Mouse (Mus musculus) midbrain, embryonic 12.5 days (tissue): ENCODE measurements around the gene Srsf10. TPM values are rescaled to one million over a fixed set of nuclear protein-coding genes. Genes with fewer than 3 reads are reported as not detected.

ENCODE experiments used
- ATAC-seq: fragments of 200-750 bp; cut with Nextera tagmentation; 2 replicates; pipeline ENCODE4 v1.8.0; 2017; ENCODE audit warnings: low read depth, moderate TSS enrichment, moderate library complexity; ENCODE audit not compliant: low FRiP score
- H3K27ac ChIP-seq: fragments of 300-500 bp; sonication (generic); replicated peaks from 2 replicates; pipeline ENCODE4 v1.5.1; 2016; ENCODE audit warnings: mild to moderate bottlenecking
- H3K27me3 ChIP-seq: fragments of 300-500 bp; sonication (generic); 2 replicates; pipeline ENCODE4 v1.6.1; 2016; ENCODE audit warnings: mild to moderate bottlenecking
- H3K36me3 ChIP-seq: fragments of 300-500 bp; sonication (generic); 2 replicates; pipeline ENCODE4 v1.6.1; 2016
- H3K4me1 ChIP-seq: fragments of 300-500 bp; sonication (generic); 2 replicates; pipeline ENCODE4 v1.6.1; 2016
- H3K4me2 ChIP-seq: fragments of 300-500 bp; sonication (generic); replicated peaks from 2 replicates; pipeline ENCODE4 v1.6.1; 2016; ENCODE audit warnings: mild to moderate bottlenecking, moderate library complexity
- H3K4me3 ChIP-seq: fragments of 300-500 bp; sonication (generic); 2 replicates; pipeline ENCODE4 v1.5.1; 2016; ENCODE audit warnings: mild to moderate bottlenecking
- H3K9ac ChIP-seq: fragments of 300-500 bp; sonication (generic); replicated peaks from 2 replicates; pipeline ENCODE4 v1.6.1; 2016; ENCODE audit warnings: mild to moderate bottlenecking, moderate library complexity
- H3K9me3 ChIP-seq: fragments of 300-500 bp; sonication (generic); 2 replicates; pipeline ENCODE4 v1.6.1; 2016; ENCODE audit warnings: mild to moderate bottlenecking
- WGBS: fragments of 180-500 bp; shearing (Covaris S2); methylation state at CpG from one replicate; pipeline ENCODE4 v1.1.7; 2016; 5-methylcytosine and 5-hydroxymethylcytosine counted together
- polyA plus RNA-seq: library from polyadenylated mRNA; unstranded; fragments of >200 nt; fragmentation: Nextera tagmentation; extraction: Ambion mirVana; gene quantifications from 2 replicates; pipeline ENCODE4 v1.2.1, GENCODE M21; 2016

Gene Srsf10
- polyA plus RNA-seq, 1 experiment from 2014 or later = 351 TPM

DNA sequence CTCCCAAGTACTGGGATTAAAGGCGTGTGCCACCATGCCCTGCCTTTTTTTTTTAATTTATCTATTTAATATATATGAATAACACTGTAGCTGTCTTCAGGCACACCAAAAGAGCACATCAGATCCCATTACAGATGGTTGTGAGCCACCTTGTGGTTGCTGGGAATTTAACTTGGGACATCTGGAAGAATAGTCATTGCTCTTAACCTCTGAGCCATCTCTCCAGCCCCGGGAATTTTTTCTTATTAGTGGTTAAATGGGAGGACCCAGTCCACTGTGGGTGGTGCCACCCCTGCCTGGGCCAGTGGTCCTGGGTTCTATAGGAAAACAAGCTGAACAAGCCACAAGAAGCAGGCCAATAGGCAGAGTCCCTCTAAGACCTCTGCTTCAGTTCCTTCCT is 22.2 kb downstream of the Srsf10 start:
- Histone ChIP-seq H3K27ac (no peak overlapping the region), H3K9ac (no peak overlapping the region), H3K4me2 (no peak overlapping the region), H3K9me3 (no peaks in the 10 kb centered on the region), H3K4me1 (peaks cover 33% of the 10 kb centered on the region), H3K4me3 (no peak overlapping the region), H3K36me3 (no peaks in the 10 kb centered on the region), H3K27me3 (no peaks in the 10 kb centered on the region)
- WGBS = 69% methylated on average over 2 of the region's 2 CpGs
- no peak for ATAC-seq

DNA sequence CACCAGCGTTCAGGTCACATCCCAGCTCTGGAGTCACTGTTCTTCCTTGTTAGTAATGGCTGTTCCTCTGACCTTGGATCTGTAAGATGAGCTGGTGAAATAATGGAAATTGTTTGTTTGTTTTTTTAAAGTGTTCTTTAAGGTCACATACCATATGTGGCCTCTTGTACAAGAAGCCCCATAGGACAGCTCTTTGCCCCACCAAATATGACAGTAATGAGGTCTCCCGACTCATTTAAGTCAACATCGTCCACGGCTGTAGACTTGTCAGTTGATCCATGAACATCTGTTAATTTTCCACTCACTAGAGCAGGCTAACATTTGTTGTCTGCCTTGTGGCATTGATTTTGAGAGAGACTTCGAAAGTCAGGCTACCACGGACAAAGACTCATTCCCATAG is 23.5 kb downstream of the Srsf10 start:
- 68% methylated on average over 6 of the region's 6 CpGs for WGBS
- Histone ChIP-seq H3K4me1 (peaks cover 36% of the 10 kb centered on the region), H3K9me3 (no peaks in the 10 kb centered on the region), H3K9ac (no peak overlapping the region), H3K27me3 (no peaks in the 10 kb centered on the region), H3K4me3 (no peak overlapping the region), H3K36me3 (no peaks in the 10 kb centered on the region), H3K4me2 (no peak overlapping the region), H3K27ac (no peak overlapping the region)
- no peak for ATAC-seq

DNA sequence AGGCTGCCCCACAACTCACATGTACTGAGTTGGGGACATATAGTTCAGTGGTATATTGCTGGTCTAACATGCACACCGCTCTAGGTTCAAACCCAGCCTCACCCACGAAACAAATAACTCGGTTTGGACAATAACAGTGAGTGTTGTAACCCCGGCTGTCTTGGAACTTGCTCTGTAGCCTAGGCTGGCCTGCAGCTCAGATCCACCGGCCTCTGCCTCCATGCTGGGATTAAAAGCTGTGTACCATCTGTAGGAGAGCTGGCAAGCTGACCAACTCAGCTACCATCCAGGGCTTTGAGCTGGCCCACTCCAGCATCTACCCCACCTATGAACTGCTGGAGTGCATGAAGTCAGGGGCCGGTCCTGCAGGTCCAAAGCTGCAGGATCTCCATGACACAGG is 24.5 kb downstream of the Srsf10 start:
- Histone ChIP-seq H3K9ac (no peak overlapping the region), H3K27ac (no peak overlapping the region), H3K4me1 (peaks cover 26% of the 10 kb centered on the region), H3K4me3 (no peak overlapping the region), H3K27me3 (no peaks in the 10 kb centered on the region), H3K9me3 (no peaks in the 10 kb centered on the region), H3K4me2 (no peak overlapping the region), H3K36me3 (no peaks in the 10 kb centered on the region)
- WGBS = 90% methylated on average over 6 of the region's 6 CpGs
- ATAC-seq = no peak

DNA sequence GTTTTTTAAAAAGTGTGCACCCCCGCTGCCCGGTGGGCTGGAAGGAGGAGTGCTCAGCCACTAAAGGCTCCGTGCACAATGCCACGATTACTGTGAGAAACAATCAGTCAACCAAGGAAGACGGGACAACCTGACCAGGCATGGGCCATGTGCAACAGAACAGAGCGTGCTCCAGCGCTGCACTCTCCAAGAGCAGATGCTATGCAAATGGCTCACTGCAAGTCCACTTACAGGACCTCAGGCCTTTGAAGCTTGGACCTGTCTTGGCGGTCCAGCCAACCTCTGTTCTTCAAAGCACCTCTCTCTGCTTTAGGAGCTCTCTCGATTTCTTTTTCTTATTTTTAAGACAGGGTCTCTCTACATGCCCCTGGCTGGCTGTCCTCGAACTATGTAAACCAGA is 25.0 kb downstream of the Srsf10 start:
- no peak for ATAC-seq
- H3K4me1 ChIP-seq = peaks cover 20% of the 10 kb centered on the region
- H3K4me2 ChIP-seq = no peak overlapping the region
- H3K27ac ChIP-seq = no peak overlapping the region
- no peaks in the 10 kb centered on the region for H3K36me3 ChIP-seq
- H3K9ac ChIP-seq = no peak overlapping the region
- 86% methylated on average over 10 of the region's 10 CpGs for WGBS
- H3K27me3 ChIP-seq = no peaks in the 10 kb centered on the region
- H3K4me3 ChIP-seq = no peak overlapping the region
- no peaks in the 10 kb centered on the region for H3K9me3 ChIP-seq

DNA sequence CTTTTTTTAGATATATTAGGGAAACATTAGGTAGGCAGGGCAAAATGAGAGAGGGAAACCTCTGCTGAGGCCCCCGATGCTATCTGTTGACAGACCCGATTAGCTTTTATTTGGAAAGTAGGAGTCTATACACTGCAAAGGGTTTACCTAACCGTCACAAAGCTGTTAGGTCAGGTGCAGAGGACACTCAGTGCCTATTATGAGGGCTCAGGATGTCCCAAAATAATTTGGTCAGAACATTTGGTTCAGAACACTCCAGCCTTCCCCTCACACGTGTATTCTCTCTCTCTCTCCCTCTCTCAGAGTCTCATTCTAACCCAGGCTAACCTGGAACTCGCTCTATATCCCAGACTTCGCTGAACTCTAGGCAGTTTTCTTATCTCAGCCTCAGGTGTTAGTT is 26.5 kb downstream of the Srsf10 start:
- no peak overlapping the region for H3K9ac ChIP-seq
- H3K4me2 ChIP-seq = no peak overlapping the region
- H3K36me3 ChIP-seq = no peaks in the 10 kb centered on the region
- no peak for ATAC-seq
- H3K9me3 ChIP-seq = no peaks in the 10 kb centered on the region
- H3K27ac ChIP-seq = no peak overlapping the region
- no peaks in the 10 kb centered on the region for H3K27me3 ChIP-seq
- 78% methylated on average over 6 of the region's 6 CpGs for WGBS
- H3K4me1 ChIP-seq = peaks cover 6% of the 10 kb centered on the region
- H3K4me3 ChIP-seq = no peak overlapping the region

DNA sequence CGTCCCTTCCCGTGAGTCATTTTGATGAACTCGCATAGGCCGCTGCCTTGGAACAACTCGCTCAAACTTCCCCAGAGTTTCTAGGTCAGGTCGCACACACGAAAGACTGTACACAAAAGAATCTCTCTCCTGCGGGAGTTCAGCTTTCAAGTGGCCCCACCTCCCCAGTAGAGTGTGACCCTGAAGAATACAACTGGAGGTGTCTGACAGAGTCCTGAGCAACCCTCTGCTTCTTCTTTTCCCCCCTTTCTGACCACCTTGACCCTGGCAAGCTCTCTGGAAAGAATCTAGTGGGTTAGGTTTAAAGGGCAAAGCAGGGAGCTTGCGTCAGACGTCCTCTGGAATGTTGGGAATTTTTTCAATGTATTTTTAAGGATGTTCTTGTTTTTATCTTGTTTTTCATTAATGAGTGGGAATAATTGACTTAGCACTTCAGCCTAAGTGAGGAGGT is 27.9 kb downstream of the Srsf10 start:
- peaks cover 5% of the 10 kb centered on the region; the same call in 1 of the 2 replicates for H3K4me1 ChIP-seq
- H3K9ac ChIP-seq = no peak overlapping the region
- H3K9me3 ChIP-seq = no peaks in the 10 kb centered on the region
- H3K27ac ChIP-seq = no peak overlapping the region
- H3K4me3 ChIP-seq = no peak overlapping the region
- H3K36me3 ChIP-seq = no peaks in the 10 kb centered on the region
- ATAC-seq = no peak
- H3K4me2 ChIP-seq = no peak overlapping the region
- WGBS = 49% methylated on average over 10 of the region's 10 CpGs
- no peaks in the 10 kb centered on the region for H3K27me3 ChIP-seq

DNA sequence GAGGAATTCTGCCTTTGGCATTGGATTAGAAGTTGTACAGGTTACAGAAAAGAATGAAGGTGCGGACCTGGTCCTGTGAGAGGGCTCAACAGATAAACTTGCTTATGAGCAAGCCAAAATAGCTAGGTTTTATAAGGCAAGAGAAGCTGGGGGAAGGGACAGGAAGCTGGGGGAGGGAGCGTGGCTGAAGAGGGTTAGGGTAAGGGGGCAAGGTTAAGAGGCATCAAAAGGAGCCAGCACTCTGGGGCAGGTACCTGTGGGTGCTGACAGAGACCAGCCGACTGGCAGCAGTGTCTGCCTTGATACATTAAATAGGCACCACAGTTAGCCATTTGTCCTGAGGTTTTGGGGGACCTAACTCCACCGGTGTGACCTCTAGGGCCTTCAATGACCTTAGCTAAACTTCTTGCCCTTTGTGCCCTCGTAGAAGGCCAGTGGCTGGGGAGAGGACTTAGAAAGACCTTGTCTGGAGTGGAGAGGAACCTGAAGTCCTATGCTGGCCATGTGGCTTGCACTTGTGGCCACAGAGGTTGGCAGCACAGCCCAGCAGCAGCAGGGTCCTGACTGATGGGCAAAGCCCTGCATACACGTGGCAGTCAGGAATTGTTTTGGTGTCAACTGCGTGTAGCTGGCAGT is 28.5 kb downstream of the Srsf10 start:
- no peak overlapping the region for H3K27ac ChIP-seq
- no peaks in the 10 kb centered on the region for H3K27me3 ChIP-seq
- WGBS = 65% methylated on average over 7 of the region's 7 CpGs
- H3K4me3 ChIP-seq = no peak overlapping the region
- no peaks in the 10 kb centered on the region for H3K9me3 ChIP-seq
- no peak for ATAC-seq
- no peak overlapping the region for H3K9ac ChIP-seq
- no peak overlapping the region for H3K4me2 ChIP-seq
- H3K4me1 ChIP-seq = peaks cover 5% of the 10 kb centered on the region; the same call in 1 of the 2 replicates
- no peaks in the 10 kb centered on the region for H3K36me3 ChIP-seq

DNA sequence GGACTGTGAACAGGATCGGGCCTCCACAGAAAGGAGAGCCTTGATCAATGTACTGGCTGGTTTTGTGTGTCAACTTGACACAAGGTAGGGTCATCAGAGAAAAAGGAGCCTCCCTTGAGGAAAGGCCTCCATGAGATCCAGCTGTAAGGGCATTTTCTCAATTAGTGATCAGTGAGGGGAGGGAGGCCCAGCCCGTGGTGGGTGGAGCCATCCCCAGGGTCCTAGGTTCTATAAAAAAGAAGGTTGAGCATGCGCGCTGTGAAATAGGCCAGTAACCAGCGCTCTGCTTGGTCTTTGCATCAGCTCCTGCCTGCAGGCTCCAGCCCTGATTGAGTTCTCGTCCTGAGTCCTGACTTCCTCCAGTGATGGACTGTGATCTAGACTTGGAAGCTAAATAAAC is 29.0 kb downstream of the Srsf10 start:
- H3K4me3 ChIP-seq = no peak overlapping the region
- no peak overlapping the region for H3K27ac ChIP-seq
- no peaks in the 10 kb centered on the region for H3K36me3 ChIP-seq
- no peak for ATAC-seq
- peaks cover 5% of the 10 kb centered on the region; the same call in 1 of the 2 replicates for H3K4me1 ChIP-seq
- no peak overlapping the region for H3K9ac ChIP-seq
- no peaks in the 10 kb centered on the region for H3K27me3 ChIP-seq
- 60% methylated on average over 6 of the region's 6 CpGs for WGBS
- no peak overlapping the region for H3K4me2 ChIP-seq
- H3K9me3 ChIP-seq = no peaks in the 10 kb centered on the region

DNA sequence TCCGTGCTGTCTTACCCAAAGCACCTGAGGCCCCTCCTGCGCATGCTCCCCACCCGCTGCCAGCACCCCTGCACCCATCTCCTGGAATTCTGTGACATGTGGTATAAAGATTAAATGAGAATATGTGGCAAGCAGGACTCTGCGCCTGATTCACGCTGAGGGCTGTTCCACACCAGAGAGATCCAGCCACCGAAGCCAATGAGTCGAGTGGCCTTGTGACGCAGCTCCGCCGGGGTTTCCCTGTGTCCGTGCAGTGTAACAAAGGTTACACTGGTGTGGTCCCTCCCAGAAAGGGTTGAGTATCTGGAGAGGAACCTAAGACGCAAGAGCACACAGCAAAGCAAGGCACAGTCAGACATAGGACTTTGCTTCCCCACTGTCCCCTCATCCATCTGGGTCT is 30.1 kb downstream of the Srsf10 start:
- Histone ChIP-seq H3K4me3 (no peak overlapping the region), H3K27me3 (no peaks in the 10 kb centered on the region), H3K4me2 (no peak overlapping the region), H3K36me3 (no peaks in the 10 kb centered on the region), H3K27ac (no peak overlapping the region), H3K9ac (no peak overlapping the region), H3K4me1 (peaks cover 5% of the 10 kb centered on the region; the same call in 1 of the 2 replicates), H3K9me3 (no peaks in the 10 kb centered on the region)
- WGBS = 93% methylated on average over 12 of the region's 12 CpGs
- ATAC-seq = no peak

DNA sequence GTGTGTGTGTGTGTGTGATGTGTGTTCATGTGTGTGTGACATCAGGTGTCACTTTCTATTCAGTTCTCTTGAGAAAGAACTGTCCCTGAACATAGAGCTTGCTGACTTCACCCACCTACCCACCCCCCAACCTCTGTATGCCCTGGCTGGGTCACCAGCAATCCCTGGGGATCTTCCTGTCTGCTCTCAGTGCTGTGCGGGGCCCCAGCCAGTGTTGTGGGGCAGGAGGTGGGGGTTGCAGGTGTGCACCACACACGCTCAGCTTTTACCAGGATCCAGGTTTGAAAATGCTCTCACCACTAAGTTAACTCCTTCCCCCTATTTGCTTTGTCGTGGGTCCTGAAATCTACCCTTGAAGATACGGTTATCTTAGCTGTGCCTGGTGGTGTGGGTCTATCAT is 30.6 kb downstream of the Srsf10 start:
- Histone ChIP-seq H3K4me3 (no peak overlapping the region), H3K4me2 (no peak overlapping the region), H3K4me1 (peaks cover 5% of the 10 kb centered on the region; the same call in 1 of the 2 replicates), H3K27me3 (no peaks in the 10 kb centered on the region), H3K9ac (no peak overlapping the region), H3K36me3 (no peaks in the 10 kb centered on the region), H3K9me3 (no peaks in the 10 kb centered on the region), H3K27ac (no peak overlapping the region)
- 89% methylated on average over 4 of the region's 4 CpGs for WGBS
- no peak for ATAC-seq

DNA sequence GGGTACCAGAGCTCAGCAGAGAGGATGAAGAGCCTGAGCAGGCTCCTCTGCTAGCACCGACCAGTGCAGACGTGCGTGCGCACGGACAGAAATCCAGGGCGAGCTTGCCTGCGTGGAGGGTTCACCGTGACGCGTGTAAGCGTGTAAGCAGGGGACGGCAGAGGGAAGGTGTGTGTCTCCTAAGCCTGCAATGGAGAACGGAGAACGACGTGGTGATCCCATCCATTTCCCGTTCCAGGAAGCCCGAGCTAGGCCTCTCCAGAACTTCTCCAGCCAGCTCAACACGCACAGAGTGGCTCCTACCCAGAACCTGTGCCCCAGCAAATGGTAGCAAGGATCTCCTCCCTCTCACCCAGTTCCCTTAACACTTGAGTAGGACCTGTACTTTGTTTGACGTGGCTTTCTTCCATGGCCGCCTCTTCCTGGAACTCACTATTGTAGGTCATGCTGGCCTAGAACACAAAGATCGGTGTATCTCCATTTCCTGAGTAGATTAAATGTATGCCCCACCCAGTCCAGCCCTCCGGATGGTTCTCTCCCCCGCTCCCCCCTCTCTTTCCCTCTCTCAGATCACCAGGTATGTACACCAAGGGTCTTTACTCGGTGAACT is 33.0 kb downstream of the Srsf10 start:
- Histone ChIP-seq H3K27ac (no peak overlapping the region), H3K4me3 (no peak overlapping the region), H3K36me3 (no peaks in the 10 kb centered on the region), H3K4me2 (no peak overlapping the region), H3K27me3 (no peaks in the 10 kb centered on the region), H3K9ac (no peak overlapping the region), H3K4me1 (no peaks in the 10 kb centered on the region), H3K9me3 (no peaks in the 10 kb centered on the region)
- WGBS = 94% methylated on average over 24 of the region's 24 CpGs
- ATAC-seq = no peak

DNA sequence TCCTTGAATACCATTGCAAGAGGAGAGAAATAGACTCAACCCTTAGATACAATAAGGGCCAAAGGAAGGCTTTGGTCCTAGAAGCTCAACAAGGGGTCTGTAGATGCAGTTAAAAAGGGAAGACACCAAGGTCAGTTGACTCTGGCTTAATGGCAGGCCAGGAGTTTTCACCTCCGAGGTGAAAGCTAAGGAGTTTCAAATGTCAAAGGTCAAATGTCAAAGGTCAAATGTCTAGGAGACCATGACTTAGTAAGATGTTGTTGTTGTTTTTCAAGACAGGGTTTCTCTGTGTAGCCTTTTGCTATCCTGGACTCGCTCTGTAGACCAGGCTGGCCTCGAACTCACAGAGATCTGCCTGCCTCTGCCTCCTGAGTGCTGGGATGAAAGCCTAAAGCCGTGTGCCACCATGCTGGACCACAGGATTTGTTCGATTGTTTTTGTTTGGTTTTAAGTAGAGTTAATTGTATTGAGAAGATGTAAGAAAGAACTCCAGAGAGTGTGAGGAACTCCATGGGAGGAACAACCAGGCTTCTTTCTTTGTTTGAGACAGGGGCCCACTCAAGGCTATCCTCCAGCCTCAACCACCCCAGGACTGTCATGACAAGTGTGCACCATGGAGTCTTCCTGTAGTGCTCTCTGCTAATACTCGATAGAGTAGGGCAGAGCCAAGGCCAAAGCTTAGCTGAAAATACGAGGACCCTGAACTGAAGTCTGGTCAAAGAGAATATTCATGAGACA is 33.8 kb downstream of the Srsf10 start:
- no peaks in the 10 kb centered on the region for H3K27me3 ChIP-seq
- 82% methylated on average over 7 of the region's 7 CpGs for WGBS

More for the DNA sequence above, 33.8 kb downstream of the Srsf10 start:
- no peak overlapping the region for H3K4me2 ChIP-seq
- ATAC-seq = no peak
- H3K36me3 ChIP-seq = no peaks in the 10 kb centered on the region
- H3K9me3 ChIP-seq = no peaks in the 10 kb centered on the region
- H3K9ac ChIP-seq = no peak overlapping the region
- H3K4me1 ChIP-seq = no peaks in the 10 kb centered on the region
- H3K4me3 ChIP-seq = no peak overlapping the region
- H3K27ac ChIP-seq = no peak overlapping the region
